Mouse (Mus musculus) lung, adult 10 weeks (tissue): ENCODE measurements around the gene Clec3b. TPM values are rescaled to one million over a fixed set of nuclear protein-coding genes. Genes with fewer than 3 reads are reported as not detected.

ENCODE experiments used
- polyA plus RNA-seq: library from polyadenylated mRNA; stranded (reverse); fragments of 350-450 nt; fragmentation: Illumina TruSeq; extraction: RNeasy Lipid Tissue Mini Kit (QIAGEN cat#74804); gene quantifications from one replicate; pipeline ENCODE4 v1.2.3, GENCODE M21; 2014; ENCODE audit warnings: low read depth, low replicate concordance; ENCODE audit not compliant: insufficient read depth

The Clec3b gene
- 182 TPM for polyA plus RNA-seq

GRCm38 (mm10) chr9:123150241-123151020 is at the start of gene Clec3b:
TSS of gene Clec3b (plus strand) at chr9:123150946.

GRCm38 (mm10) chr9:123112805-123113521 is 37.8 kb upstream of the Clec3b start, which contains the start of the genes Zdhhc3 and Exosc7:
TSS of gene Zdhhc3 (minus strand) at chr9:123113205.
TSS of gene Exosc7 (plus strand) at chr9:123113215.

Other genes starting within 250 kb of the Clec3b start
- gene Zfp105, start 227.9 kb upstream of the Clec3b start, polyA plus RNA-seq: 4.6 TPM
- gene 1110059G10Rik, start 199.9 kb upstream of the Clec3b start, polyA plus RNA-seq: 28.8 TPM
- 2.6 TPM for gene Kif15, start 199.9 kb upstream of the Clec3b start, polyA plus RNA-seq
- 28.7 TPM for gene Tmem42, start 129.6 kb upstream of the Clec3b start, polyA plus RNA-seq
- gene Tgm4, start 116.2 kb upstream of the Clec3b start, polyA plus RNA-seq: 0.10 TPM
- 63.5 TPM for gene Zdhhc3, start 37.7 kb upstream of the Clec3b start, polyA plus RNA-seq
- 75.0 TPM for gene Exosc7, start 37.7 kb upstream of the Clec3b start, polyA plus RNA-seq
- gene Cdcp1, start 65.1 kb downstream of the Clec3b start, polyA plus RNA-seq: 6.4 TPM
- gene Tmem158, start 109.8 kb downstream of the Clec3b start, polyA plus RNA-seq: 3.8 TPM
- gene Lars2, start 216.0 kb downstream of the Clec3b start, polyA plus RNA-seq: 476 TPM